Mouse (Mus musculus) embryonic fibroblast, embryonic 13.5 days (primary cell): ENCODE data around the gene Slc13a5.

Experiments used
- CTCF ChIP-seq: IDR thresholded peaks from 2 replicates; pipeline ENCODE4 v1.5.1; 2011; ENCODE audit warnings: mild to moderate bottlenecking, control low read depth, low read length, moderate library complexity, borderline replicate concordance; ENCODE audit not compliant: insufficient read depth
- POLR2A ChIP-seq: IDR thresholded peaks from 2 replicates; pipeline ENCODE4 v1.6.1; 2011; ENCODE audit warnings: low read depth, mild to moderate bottlenecking, control low read depth, low read length, moderate library complexity

DNA sequence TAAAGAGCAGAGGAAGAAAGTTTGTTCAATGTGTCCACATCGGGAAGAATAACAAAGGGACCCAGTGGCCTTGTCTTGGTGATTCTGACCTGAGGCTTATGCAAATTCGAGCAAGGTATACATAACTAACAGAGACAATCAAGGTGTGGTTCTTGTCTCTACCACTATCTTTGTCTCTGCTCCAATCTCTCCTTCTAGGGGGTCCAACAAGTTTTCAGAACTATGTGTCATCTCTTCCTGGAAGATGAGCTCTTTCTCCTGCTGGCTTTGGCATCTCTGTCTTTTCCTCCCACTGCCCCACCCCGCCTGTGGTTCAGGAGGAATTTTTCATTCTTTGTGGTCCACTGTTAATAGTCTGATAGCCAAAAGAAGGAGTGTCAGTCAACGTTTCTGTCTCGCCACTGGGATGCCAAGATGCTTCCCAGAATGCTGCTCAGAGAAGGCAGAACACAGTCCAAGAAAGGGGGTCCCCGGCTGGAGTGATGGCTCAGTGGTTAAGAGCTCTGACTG is 19.0 kb upstream of the Slc13a5 start:
- TF ChIP-seq POLR2A (no peak), CTCF (no peak)
